Comparison of ENCODE assay signal across 16 mouse cellular contexts in the genomic region with DNA sequence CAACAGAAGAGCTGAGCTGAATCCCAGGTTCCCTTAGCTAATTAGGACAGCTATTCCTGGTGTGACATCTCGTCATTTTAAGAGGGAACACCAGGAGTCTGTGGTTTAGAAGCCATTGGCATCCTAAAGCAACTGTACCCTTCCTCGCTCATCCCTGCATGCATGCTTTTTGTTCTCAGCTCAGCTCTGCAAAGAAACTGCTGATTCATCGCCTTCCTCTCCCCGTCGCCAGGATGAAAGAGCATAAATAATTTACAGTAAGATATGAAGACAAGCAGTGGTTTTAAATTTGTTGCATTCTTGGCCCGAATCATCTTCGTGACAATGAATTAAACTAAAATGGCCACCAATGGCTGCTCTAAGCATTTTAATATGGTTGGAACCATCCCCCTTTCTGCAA.
DNase-seq lines count a peak whose midpoint lies in the region; ATAC-seq lines count a peak whose summit lies in the region.
"Had no signal": no experiment of that assay in that cellular context is flagged by ENCODE, and none has a peak within 500 bp of the region (broad histone marks: within the 10 kb centered on the region; RNA-seq: fewer than 3 reads in every experiment).

No protein-coding gene starts in this region.

- no peaks in the 10 kb centered on the region for H3K9me3 ChIP-seq in forebrain, embryonic 14.5 days (replicated peaks; ENCODE audit: control insufficient read depth, low read length)
- H3K9me3 ChIP-seq in forebrain, embryonic 13.5 days (replicated peaks) = no peaks in the 10 kb centered on the region
- H3K9me3 ChIP-seq in midbrain, embryonic 10.5 days (replicated peaks) = no peaks in the 10 kb centered on the region
- no peaks in the 10 kb centered on the region for H3K9me3 ChIP-seq in midbrain, embryonic 11.5 days (ENCODE audit: control insufficient read depth, low read length)
- H3K9me3 ChIP-seq in hindbrain, embryonic 13.5 days = no peaks in the 10 kb centered on the region
- no peaks in the 10 kb centered on the region for H3K9me3 ChIP-seq in neural tube, embryonic 12.5 days
- H3K9me3 ChIP-seq: limb, embryonic 12.5 days had no signal

- WGBS in forebrain, embryonic 14.5 days = 75% methylated on average over 7 of the region's 7 CpGs
- WGBS in forebrain, embryonic 13.5 days = 77% methylated on average over 7 of the region's 7 CpGs
- WGBS in midbrain, embryonic 10.5 days = 85% methylated on average over 7 of the region's 7 CpGs
- 86% methylated on average over 7 of the region's 7 CpGs for WGBS in midbrain, embryonic 11.5 days
- WGBS in hindbrain, embryonic 13.5 days = 52% methylated on average over 7 of the region's 7 CpGs
- 67% methylated on average over 7 of the region's 7 CpGs for WGBS in neural tube, embryonic 12.5 days

- H3K36me3 ChIP-seq in forebrain, embryonic 14.5 days (ENCODE audit: control insufficient read depth, insufficient read depth, low read length) = no peaks in the 10 kb centered on the region
- no peaks in the 10 kb centered on the region for H3K36me3 ChIP-seq in forebrain, embryonic 13.5 days (ENCODE audit: poor library complexity, severe bottlenecking)
- no peaks in the 10 kb centered on the region for H3K36me3 ChIP-seq in midbrain, embryonic 10.5 days
- no peaks in the 10 kb centered on the region for H3K36me3 ChIP-seq in midbrain, embryonic 11.5 days (ENCODE audit: control insufficient read depth, insufficient read depth, low read length)
- no peaks in the 10 kb centered on the region for H3K36me3 ChIP-seq in hindbrain, embryonic 13.5 days
- H3K36me3 ChIP-seq in neural tube, embryonic 12.5 days = no peaks in the 10 kb centered on the region
- H3K36me3 ChIP-seq: limb, embryonic 12.5 days had no signal

- DNase-seq in forebrain, embryonic 14.5 days (ENCODE audit: low spot score) = peak; percentile 49
- no peak for DNase-seq in midbrain, embryonic 10.5 days (ENCODE audit: low spot score)
- no peak for DNase-seq in midbrain, embryonic 11.5 days (ENCODE audit: low spot score, missing footprints)
- DNase-seq in yolk sac, embryonic 10.5 days (ENCODE audit: low spot score) = no peak
- no peak for DNase-seq in urinary bladder, postnatal 25 days (ENCODE audit: low spot score)
- DNase-seq: cerebellum, adult 11-12 months; heart, postnatal 14 days; kidney, adult 9 months; liver, postnatal 0 days; retina, postnatal 1 day; thymus, postnatal 4 days had no signal

- no peak overlapping the region for H3K4me2 ChIP-seq in forebrain, embryonic 14.5 days (ENCODE audit: low read length)
- no peak overlapping the region for H3K4me2 ChIP-seq in forebrain, embryonic 13.5 days
- H3K4me2 ChIP-seq in midbrain, embryonic 11.5 days = no peak overlapping the region
- H3K4me2 ChIP-seq in hindbrain, embryonic 13.5 days = no peak overlapping the region
- no peak overlapping the region for H3K4me2 ChIP-seq in neural tube, embryonic 12.5 days (replicated peaks)
- H3K4me2 ChIP-seq: limb, embryonic 12.5 days had no signal

- H3K9ac ChIP-seq in forebrain, embryonic 14.5 days (ENCODE audit: low read length) = no peak overlapping the region
- no peak overlapping the region for H3K9ac ChIP-seq in forebrain, embryonic 13.5 days
- no peak overlapping the region for H3K9ac ChIP-seq in midbrain, embryonic 11.5 days (ENCODE audit: low read length)
- no peak overlapping the region for H3K9ac ChIP-seq in hindbrain, embryonic 13.5 days
- no peak overlapping the region for H3K9ac ChIP-seq in neural tube, embryonic 12.5 days
- H3K9ac ChIP-seq: limb, embryonic 12.5 days; liver, postnatal 0 days had no signal

- no peak overlapping the region for H3K4me3 ChIP-seq in forebrain, embryonic 14.5 days (ENCODE audit: low read depth, low read length)
- no peak overlapping the region for H3K4me3 ChIP-seq in forebrain, embryonic 13.5 days
- no peak overlapping the region for H3K4me3 ChIP-seq in midbrain, embryonic 10.5 days
- no peak overlapping the region for H3K4me3 ChIP-seq in midbrain, embryonic 11.5 days (ENCODE audit: low read depth, low read length)
- H3K4me3 ChIP-seq in hindbrain, embryonic 13.5 days = no peak overlapping the region
- H3K4me3 ChIP-seq in neural tube, embryonic 12.5 days = no peak overlapping the region
- H3K4me3 ChIP-seq: layer of hippocampus, adult 2 months; limb, embryonic 12.5 days had no signal

- H3K27me3 ChIP-seq in forebrain, embryonic 14.5 days (replicated peaks; ENCODE audit: control insufficient read depth, insufficient read depth, low read length) = no peaks in the 10 kb centered on the region
- no peaks in the 10 kb centered on the region for H3K27me3 ChIP-seq in forebrain, embryonic 13.5 days
- H3K27me3 ChIP-seq in midbrain, embryonic 10.5 days (ENCODE audit: low read depth, poor library complexity, severe bottlenecking) = no peaks in the 10 kb centered on the region
- H3K27me3 ChIP-seq in midbrain, embryonic 11.5 days (ENCODE audit: control insufficient read depth, insufficient read depth, low read length) = no peaks in the 10 kb centered on the region
- H3K27me3 ChIP-seq in hindbrain, embryonic 13.5 days = no peaks in the 10 kb centered on the region
- no peaks in the 10 kb centered on the region for H3K27me3 ChIP-seq in neural tube, embryonic 12.5 days (replicated peaks)
- H3K27me3 ChIP-seq: limb, embryonic 12.5 days had no signal

- no peak overlapping the region for H3K27ac ChIP-seq in forebrain, embryonic 14.5 days (ENCODE audit: low read depth, low read length)
- no peak overlapping the region for H3K27ac ChIP-seq in forebrain, embryonic 13.5 days
- H3K27ac ChIP-seq in midbrain, embryonic 10.5 days (replicated peaks) = peak overlapping the region; percentile 46; the same call in 1 of the 2 replicates
- no peak overlapping the region; the same call in 1 of the 2 replicates for H3K27ac ChIP-seq in midbrain, embryonic 11.5 days (ENCODE audit: low read depth, low read length)
- peak overlapping the region; percentile 83 for H3K27ac ChIP-seq in hindbrain, embryonic 13.5 days
- H3K27ac ChIP-seq in neural tube, embryonic 12.5 days = peak overlapping the region; percentile 47; the same call in 1 of the 2 replicates
- H3K27ac ChIP-seq: layer of hippocampus, adult 2 months; limb, embryonic 12.5 days had no signal

- peaks cover 7% of the 10 kb centered on the region; the same call in 1 of the 2 replicates for H3K4me1 ChIP-seq in forebrain, embryonic 14.5 days (ENCODE audit: control insufficient read depth, insufficient read depth, low read length)
- H3K4me1 ChIP-seq in forebrain, embryonic 13.5 days = peaks cover 9% of the 10 kb centered on the region; the same call in 1 of the 2 replicates
- peaks cover 14% of the 10 kb centered on the region for H3K4me1 ChIP-seq in midbrain, embryonic 10.5 days
- H3K4me1 ChIP-seq in midbrain, embryonic 11.5 days (ENCODE audit: control insufficient read depth, insufficient read depth, low read length) = 0 out of 2 replicates have a peak, but pooled peaks cover 2% of the 10 kb centered on the region
- H3K4me1 ChIP-seq in hindbrain, embryonic 13.5 days (replicated peaks) = peaks cover 20% of the 10 kb centered on the region
- H3K4me1 ChIP-seq in neural tube, embryonic 12.5 days = peaks cover 8% of the 10 kb centered on the region
- H3K4me1 ChIP-seq: limb, embryonic 12.5 days had no signal

- ATAC-seq in forebrain, embryonic 14.5 days = 0 out of 2 replicates have a peak, but pooled peaks have one; percentile 20
- ATAC-seq in forebrain, embryonic 13.5 days = no peak
- ATAC-seq in midbrain, embryonic 11.5 days (ENCODE audit: low FRiP score) = no peak
- ATAC-seq in hindbrain, embryonic 13.5 days (ENCODE audit: low FRiP score) = peak; percentile 49; the same call in 1 of the 2 replicates
- ATAC-seq in neural tube, embryonic 12.5 days (ENCODE audit: low FRiP score, low read depth) = no peak
- ATAC-seq: liver, postnatal 0 days had no signal

Comparison
In these comparisons a context has a peak if more than half of its experiments do, and no peak if none do; other contexts are left out.
1. ATAC-seq: peak in forebrain, embryonic 14.5 days (single experiment) and hindbrain, embryonic 13.5 days (single experiment); none in forebrain, embryonic 13.5 days (single experiment), midbrain, embryonic 11.5 days (single experiment) and neural tube, embryonic 12.5 days (single experiment).
2. H3K27ac ChIP-seq: peak in midbrain, embryonic 10.5 days (single experiment), hindbrain, embryonic 13.5 days (single experiment) and neural tube, embryonic 12.5 days (single experiment); none in forebrain, embryonic 14.5 days (single experiment), forebrain, embryonic 13.5 days (single experiment) and midbrain, embryonic 11.5 days (single experiment).